Mouse (Mus musculus) heart, embryonic 14.5 days (tissue): ENCODE measurements around the gene Zdhhc22. TPM values are rescaled to one million over a fixed set of nuclear protein-coding genes. Genes with fewer than 3 reads are reported as not detected.

ENCODE experiments used
- ATAC-seq: fragments of 200-750 bp; cut with Nextera tagmentation; 2 replicates; pipeline ENCODE4 v1.8.0; 2017; ENCODE audit warnings: low read depth, moderate TSS enrichment; ENCODE audit not compliant: insufficient number of reproducible peaks, insufficient read depth, low FRiP score
- H3K27ac ChIP-seq, 2 experiments: fragments of 200-500 bp in 1 of 2; fragments of 300-500 bp in 1 of 2; sonication (generic) in 1 of 2; replicated peaks in 1 of 2; 2 replicates each; pipeline ENCODE4 v1.5.1; 2012 to 2014; ENCODE audit warnings: low read depth in 2 of 2, low read length in 2 of 2, control low read depth in 1 of 2, mild to moderate bottlenecking in 1 of 2, mixed read lengths in 1 of 2; ENCODE audit not compliant: control insufficient read depth in 1 of 2, insufficient read depth in 1 of 2
- H3K27me3 ChIP-seq: fragments of 300-500 bp; sonication (generic); 2 replicates; pipeline ENCODE4 v1.6.1; 2014; ENCODE audit warnings: mild to moderate bottlenecking, low read length, control low read depth; ENCODE audit not compliant: control insufficient read depth, insufficient read depth
- H3K36me3 ChIP-seq: fragments of 300-500 bp; sonication (generic); 2 replicates; pipeline ENCODE4 v1.6.1; 2014; ENCODE audit warnings: mild to moderate bottlenecking, control low read depth, low read length, mixed read lengths; ENCODE audit not compliant: control insufficient read depth, insufficient read depth
- H3K4me1 ChIP-seq, 2 experiments: fragments of 200-500 bp in 1 of 2; fragments of 300-500 bp in 1 of 2; sonication (generic) in 1 of 2; 2 replicates each; pipeline ENCODE4 v1.6.1; 2012 to 2014; ENCODE audit warnings: low read length in 2 of 2, control low read depth in 1 of 2, mixed read lengths in 1 of 2; ENCODE audit not compliant: control insufficient read depth in 2 of 2, insufficient read depth in 2 of 2
- H3K4me2 ChIP-seq: fragments of 300-500 bp; sonication (generic); 2 replicates; pipeline ENCODE4 v1.6.1; 2014; ENCODE audit warnings: mild to moderate bottlenecking, low read length
- H3K4me3 ChIP-seq, 2 experiments: fragments of 200-500 bp in 1 of 2; fragments of 300-500 bp in 1 of 2; sonication (generic) in 1 of 2; 2 replicates each; pipeline ENCODE4 v1.5.1; 2012 to 2014; ENCODE audit warnings: low read length in 2 of 2, mild to moderate bottlenecking in 2 of 2, control low read depth in 1 of 2, low read depth in 1 of 2, moderate library complexity in 1 of 2; ENCODE audit not compliant: control insufficient read depth in 1 of 2, insufficient read depth in 1 of 2
- H3K9ac ChIP-seq: fragments of 300-500 bp; sonication (generic); 2 replicates; pipeline ENCODE4 v1.6.1; 2014; ENCODE audit warnings: mild to moderate bottlenecking, low read length
- H3K9me3 ChIP-seq: fragments of 300-500 bp; sonication (generic); 2 replicates; pipeline ENCODE4 v1.6.1; 2016; ENCODE audit warnings: low read length, control low read depth; ENCODE audit not compliant: control insufficient read depth
- WGBS: fragments of 180-500 bp; shearing (Covaris S2); extraction: QIAGEN DNeasy Blood & Tissue Kit; methylation state at CpG from one replicate; pipeline ENCODE4 v1.1.7; 2014; 5-methylcytosine and 5-hydroxymethylcytosine counted together
- polyA plus RNA-seq: library from polyadenylated mRNA; unstranded; fragments of >200 nt; fragmentation: Nextera tagmentation; extraction: Ambion mirVana; gene quantifications from 2 replicates; pipeline ENCODE4 v1.2.1, GENCODE M21; 2014

The Zdhhc22 gene
- polyA plus RNA-seq, 1 experiment from 2014 or later: 0.09 TPM

GRCm38 (mm10) chr12:86960791-86961335 is 29.4 kb downstream of the Zdhhc22 start:
- Histone ChIP-seq H3K27me3 (no peaks in the 10 kb centered on the region), H3K9me3 (no peaks in the 10 kb centered on the region), H3K4me2 (no peak overlapping the region), H3K27ac (no peak overlapping the region), H3K4me1 (peaks cover 5 to 8% of the 10 kb centered on the region in 2 experiments), H3K4me3 (no peak overlapping the region), H3K9ac (no peak overlapping the region), H3K36me3 (peaks cover 92% of the 10 kb centered on the region)
- no peak for ATAC-seq
- WGBS: 86% methylated on average over 3 of the region's 3 CpGs

GRCm38 (mm10) chr12:86960138-86960537 is 30.1 kb downstream of the Zdhhc22 start:
- Histone ChIP-seq H3K9ac (no peak overlapping the region), H3K27me3 (no peaks in the 10 kb centered on the region), H3K4me1 (peaks cover 5 to 16% of the 10 kb centered on the region in 2 experiments), H3K4me3 (no peak overlapping the region), H3K27ac (no peak overlapping the region), H3K4me2 (no peak overlapping the region), H3K9me3 (no peaks in the 10 kb centered on the region), H3K36me3 (peaks cover 90% of the 10 kb centered on the region)
- WGBS: 86% methylated on average over 15 of the region's 15 CpGs
- no peak for ATAC-seq

- Histone ChIP-seq H3K4me3 (no peak overlapping the region), H3K4me2 (no peak overlapping the region), H3K4me1 (peaks cover 5 to 16% of the 10 kb centered on the region in 2 experiments), H3K36me3 (peaks cover 89% of the 10 kb centered on the region), H3K27me3 (no peaks in the 10 kb centered on the region), H3K9ac (no peak overlapping the region), H3K9me3 (no peaks in the 10 kb centered on the region), H3K27ac (no peak overlapping the region)
- no peak for ATAC-seq
- WGBS: 96% methylated on average over 5 of the region's 5 CpGs
These were observed 30.6 kb downstream of the Zdhhc22 start for GRCm38 (mm10) chr12:86959661-86960060.

GRCm38 (mm10) chr12:86958558-86958957 is 31.7 kb downstream of the Zdhhc22 start:
- WGBS: 89% methylated on average over 5 of the region's 5 CpGs
- no peak overlapping the region for H3K27ac ChIP-seq
- ATAC-seq: no peak
- H3K36me3 ChIP-seq: peaks cover 89% of the 10 kb centered on the region
- H3K4me2 ChIP-seq: no peak overlapping the region
- H3K4me3 ChIP-seq: no peak overlapping the region
- no peaks in the 10 kb centered on the region for H3K9me3 ChIP-seq
- no peak overlapping the region for H3K9ac ChIP-seq
- H3K27me3 ChIP-seq: no peaks in the 10 kb centered on the region
- peaks cover 5 to 16% of the 10 kb centered on the region in 2 experiments for H3K4me1 ChIP-seq

GRCm38 (mm10) chr12:86955894-86956293 is 34.3 kb downstream of the Zdhhc22 start:
- Histone ChIP-seq H3K9ac (peak overlapping the region; percentile 57), H3K36me3 (peaks cover 75% of the 10 kb centered on the region), H3K9me3 (no peaks in the 10 kb centered on the region)

GRCm38 (mm10) chr12:86952331-86952850 is 37.8 kb downstream of the Zdhhc22 start:
- no peaks in the 10 kb centered on the region for H3K27me3 ChIP-seq
- no peak for ATAC-seq
- peaks cover 17 to 42% of the 10 kb centered on the region in 2 experiments for H3K4me1 ChIP-seq
- WGBS: 88% methylated on average over 10 of the region's 10 CpGs
- no peak overlapping the region for H3K9ac ChIP-seq
- no peak overlapping the region for H3K27ac ChIP-seq
- no peaks in the 10 kb centered on the region for H3K9me3 ChIP-seq
- H3K4me2 ChIP-seq: no peak overlapping the region
- H3K4me3 ChIP-seq: no peak overlapping the region
- peaks cover 45% of the 10 kb centered on the region for H3K36me3 ChIP-seq

More at GRCm38 (mm10) chr12:86955894-86956293, 34.3 kb downstream of the Zdhhc22 start:
- peaks cover 5 to 16% of the 10 kb centered on the region in 2 experiments for H3K4me1 ChIP-seq
- H3K4me2 ChIP-seq: no peak overlapping the region
- ATAC-seq: peak; percentile 89
- no peaks in the 10 kb centered on the region for H3K27me3 ChIP-seq
- H3K4me3 ChIP-seq: no peak overlapping the region
- 54% methylated on average over 2 of the region's 2 CpGs for WGBS
- H3K27ac ChIP-seq: peak overlapping the region; percentile 84 to 87

- Histone ChIP-seq H3K36me3 (peaks cover 33% of the 10 kb centered on the region), H3K9me3 (no peaks in the 10 kb centered on the region), H3K4me1 (peaks cover 12 to 37% of the 10 kb centered on the region in 2 experiments), H3K4me2 (no peak overlapping the region), H3K4me3 (no peak overlapping the region), H3K27me3 (no peaks in the 10 kb centered on the region), H3K9ac (no peak overlapping the region), H3K27ac (0 out of 4 replicates have a peak overlapping the region, but pooled peaks of 1 of the 2 experiments have one; percentile 21)
- WGBS: 96% methylated on average over 3 of the region's 3 CpGs
- no peak for ATAC-seq
These were observed 39.3 kb downstream of the Zdhhc22 start for GRCm38 (mm10) chr12:86950961-86951360.
